Mouse (Mus musculus): ENCODE data around the gene Bag6. TPM values are rescaled to one million over a fixed set of nuclear protein-coding genes. Genes with fewer than 3 reads are reported as not detected.

Gene Bag6
- polyA plus RNA-seq, 1 experiment, result 145 TPM

- H3K36me3 ChIP-seq (ENCODE audit: control insufficient read depth, insufficient read depth, low read length), result peaks cover 23% of the 10 kb centered on the region
- H3K4me3 ChIP-seq (ENCODE audit: insufficient read depth, low read depth, low read length), result no peak overlapping the region
- WGBS, result 62% methylated on average over 3 of the region's 3 CpGs
- DNase-seq, result no peak
- TF ChIP-seq POLR2A (IDR thresholded peaks at IDR 0.05; ENCODE audit: low read depth, low read length) (no peak), CTCF (conservative IDR thresholded peaks at IDR 0.05; ENCODE audit: insufficient read depth, insufficient read length, low read depth, low read length) (no peak)
- H3K4me1 ChIP-seq (ENCODE audit: control insufficient read depth, insufficient read depth, low read length), result no peaks in the 10 kb centered on the region; the same call in 1 of the 2 replicates
- no peaks in the 10 kb centered on the region for H3K27me3 ChIP-seq (replicated peaks; ENCODE audit: control insufficient read depth, insufficient read depth, low read length)
- no peak overlapping the region for H3K27ac ChIP-seq (ENCODE audit: insufficient read depth, low read depth, low read length)
These were observed 12.4 kb downstream of the Bag6 start for GRCm38 (mm10) chr17:35147348-35147747.

GRCm38 (mm10) chr17:35147922-35148639, 13.1 kb downstream of the Bag6 start:
- DNase-seq, result no peak
- Histone ChIP-seq H3K27me3 (replicated peaks; ENCODE audit: control insufficient read depth, insufficient read depth, low read length) (no peaks in the 10 kb centered on the region), H3K4me1 (ENCODE audit: control insufficient read depth, insufficient read depth, low read length) (no peaks in the 10 kb centered on the region; the same call in 1 of the 2 replicates), H3K4me3 (ENCODE audit: insufficient read depth, low read depth, low read length) (no peak overlapping the region), H3K36me3 (ENCODE audit: control insufficient read depth, insufficient read depth, low read length) (peaks cover 24% of the 10 kb centered on the region), H3K27ac (ENCODE audit: insufficient read depth, low read depth, low read length) (no peak overlapping the region; the same call in 1 of the 2 replicates)
- 59% methylated on average over 5 of the region's 5 CpGs for WGBS
- TF ChIP-seq POLR2A (IDR thresholded peaks at IDR 0.05; ENCODE audit: low read depth, low read length), result no peak
- TF ChIP-seq CTCF (conservative IDR thresholded peaks at IDR 0.05; ENCODE audit: insufficient read depth, insufficient read length, low read depth, low read length), result no peak

- H3K27ac ChIP-seq (ENCODE audit: insufficient read depth, low read depth, low read length), result peak overlapping the region; percentile 66; the same call in 1 of the 2 replicates
- peak; percentile 70 for DNase-seq
- H3K27me3 ChIP-seq (replicated peaks; ENCODE audit: control insufficient read depth, insufficient read depth, low read length), result no peaks in the 10 kb centered on the region
- peaks cover 40% of the 10 kb centered on the region for H3K36me3 ChIP-seq (ENCODE audit: control insufficient read depth, insufficient read depth, low read length)
- WGBS, result 55% methylated on average over 4 of the region's 4 CpGs
- no peak overlapping the region for H3K4me3 ChIP-seq (ENCODE audit: insufficient read depth, low read depth, low read length)
- no peaks in the 10 kb centered on the region; the same call in 1 of the 2 replicates for H3K4me1 ChIP-seq (ENCODE audit: control insufficient read depth, insufficient read depth, low read length)
- TF ChIP-seq CTCF (conservative IDR thresholded peaks at IDR 0.05; ENCODE audit: insufficient read depth, insufficient read length, low read depth, low read length) (no peak), POLR2A (IDR thresholded peaks at IDR 0.05; ENCODE audit: low read depth, low read length) (no peak)
These were observed 17.1 kb downstream of the Bag6 start for GRCm38 (mm10) chr17:35152121-35152520.

- H3K27me3 ChIP-seq (replicated peaks; ENCODE audit: control insufficient read depth, insufficient read depth, low read length), result no peaks in the 10 kb centered on the region
- H3K27ac ChIP-seq (ENCODE audit: insufficient read depth, low read depth, low read length), result no peak overlapping the region
- H3K4me3 ChIP-seq (ENCODE audit: insufficient read depth, low read depth, low read length), result no peak overlapping the region
- 87% methylated on average over 9 of the region's 9 CpGs for WGBS
- no peak for DNase-seq
- TF ChIP-seq CTCF (conservative IDR thresholded peaks at IDR 0.05; ENCODE audit: insufficient read depth, insufficient read length, low read depth, low read length) (no peak), POLR2A (IDR thresholded peaks at IDR 0.05; ENCODE audit: low read depth, low read length) (no peak)
- H3K4me1 ChIP-seq (ENCODE audit: control insufficient read depth, insufficient read depth, low read length), result no peaks in the 10 kb centered on the region; the same call in 1 of the 2 replicates
- peaks cover 40% of the 10 kb centered on the region for H3K36me3 ChIP-seq (ENCODE audit: control insufficient read depth, insufficient read depth, low read length)
These were observed 18.1 kb downstream of the Bag6 start for GRCm38 (mm10) chr17:35153077-35153476.

- 82% methylated on average over 4 of the region's 4 CpGs for WGBS
- no peaks in the 10 kb centered on the region; the same call in 1 of the 2 replicates for H3K4me1 ChIP-seq (ENCODE audit: control insufficient read depth, insufficient read depth, low read length)
- TF ChIP-seq POLR2A (IDR thresholded peaks at IDR 0.05; ENCODE audit: low read depth, low read length) (no peak), CTCF (conservative IDR thresholded peaks at IDR 0.05; ENCODE audit: insufficient read depth, insufficient read length, low read depth, low read length) (no peak)
- H3K27me3 ChIP-seq (replicated peaks; ENCODE audit: control insufficient read depth, insufficient read depth, low read length), result no peaks in the 10 kb centered on the region
- H3K36me3 ChIP-seq (ENCODE audit: control insufficient read depth, insufficient read depth, low read length), result peaks cover 41% of the 10 kb centered on the region
- no peak overlapping the region for H3K4me3 ChIP-seq (ENCODE audit: insufficient read depth, low read depth, low read length)
- no peak overlapping the region for H3K27ac ChIP-seq (ENCODE audit: insufficient read depth, low read depth, low read length)
- DNase-seq, result no peak
These were observed 19.0 kb downstream of the Bag6 start for GRCm38 (mm10) chr17:35153931-35154330.

- WGBS, result 83% methylated on average over 7 of the region's 7 CpGs
- Histone ChIP-seq H3K4me1 (ENCODE audit: control insufficient read depth, insufficient read depth, low read length) (no peaks in the 10 kb centered on the region; the same call in 1 of the 2 replicates), H3K27ac (ENCODE audit: insufficient read depth, low read depth, low read length) (no peak overlapping the region), H3K36me3 (ENCODE audit: control insufficient read depth, insufficient read depth, low read length) (peaks cover 39% of the 10 kb centered on the region), H3K27me3 (replicated peaks; ENCODE audit: control insufficient read depth, insufficient read depth, low read length) (no peaks in the 10 kb centered on the region), H3K4me3 (ENCODE audit: insufficient read depth, low read depth, low read length) (no peak overlapping the region)
- TF ChIP-seq CTCF (conservative IDR thresholded peaks at IDR 0.05; ENCODE audit: insufficient read depth, insufficient read length, low read depth, low read length) (no peak), POLR2A (IDR thresholded peaks at IDR 0.05; ENCODE audit: low read depth, low read length) (no peak)
- DNase-seq, result no peak
These were observed 19.6 kb downstream of the Bag6 start for GRCm38 (mm10) chr17:35154616-35155015.

GRCm38 (mm10) chr17:35155451-35155850, 20.5 kb downstream of the Bag6 start:
- Histone ChIP-seq H3K27ac (ENCODE audit: insufficient read depth, low read depth, low read length) (no peak overlapping the region), H3K27me3 (replicated peaks; ENCODE audit: control insufficient read depth, insufficient read depth, low read length) (no peaks in the 10 kb centered on the region), H3K4me3 (ENCODE audit: insufficient read depth, low read depth, low read length) (no peak overlapping the region), H3K4me1 (ENCODE audit: control insufficient read depth, insufficient read depth, low read length) (no peaks in the 10 kb centered on the region; the same call in 1 of the 2 replicates), H3K36me3 (ENCODE audit: control insufficient read depth, insufficient read depth, low read length) (peaks cover 38% of the 10 kb centered on the region)
- DNase-seq, result no peak
- WGBS, result 80% methylated on average over 12 of the region's 12 CpGs
- TF ChIP-seq POLR2A (IDR thresholded peaks at IDR 0.05; ENCODE audit: low read depth, low read length) (no peak), CTCF (conservative IDR thresholded peaks at IDR 0.05; ENCODE audit: insufficient read depth, insufficient read length, low read depth, low read length) (no peak)

All from kidney, adult 2 months (tissue).